Mouse (Mus musculus) liver, embryonic 13.5 days (tissue): ENCODE measurements at regions not wholly inside any gene's neighbourhood (a gene's known extent, or its start where the extent isn't known, plus 50 kb on each side); places are given as distances from the start of the nearest gene placed in this dataset. TPM values are rescaled to one million over a fixed set of nuclear protein-coding genes. Genes with fewer than 3 reads are reported as not detected.

ENCODE experiments used
- ATAC-seq: fragments of 200-750 bp; cut with Nextera tagmentation; 2 replicates; pipeline ENCODE4 v1.8.0; 2017; ENCODE audit warnings: low read depth, mild to moderate bottlenecking, moderate number of reproducible peaks, moderate library complexity
- DNase-seq: peaks from one replicate; pipeline ENCODE4 v3.0.0; 2022
- H3K27ac ChIP-seq: fragments of 300-500 bp; sonication (generic); 2 replicates; pipeline ENCODE4 v1.5.1; 2015; ENCODE audit warnings: moderate library complexity, mild to moderate bottlenecking, inconsistent platforms
- H3K27me3 ChIP-seq: fragments of 300-500 bp; sonication (generic); 2 replicates; pipeline ENCODE4 v1.6.1; 2015; ENCODE audit warnings: mild to moderate bottlenecking, inconsistent platforms
- H3K36me3 ChIP-seq: fragments of 300-500 bp; sonication (generic); 2 replicates; pipeline ENCODE4 v1.6.1; 2015; ENCODE audit warnings: mild to moderate bottlenecking, inconsistent platforms
- H3K4me1 ChIP-seq: fragments of 300-500 bp; sonication (generic); replicated peaks from 2 replicates; pipeline ENCODE4 v1.6.1; 2015; ENCODE audit warnings: inconsistent platforms
- H3K4me2 ChIP-seq: fragments of 300-500 bp; sonication (generic); 2 replicates; pipeline ENCODE4 v1.6.1; 2015; ENCODE audit warnings: inconsistent platforms, mild to moderate bottlenecking, moderate library complexity
- H3K4me3 ChIP-seq: fragments of 300-500 bp; sonication (generic); replicated peaks from 2 replicates; pipeline ENCODE4 v1.5.1; 2015; ENCODE audit warnings: mild to moderate bottlenecking, inconsistent platforms
- H3K9ac ChIP-seq: fragments of 300-500 bp; sonication (generic); 2 replicates; pipeline ENCODE4 v1.6.1; 2015; ENCODE audit warnings: mild to moderate bottlenecking, inconsistent platforms
- H3K9me3 ChIP-seq: fragments of 300-500 bp; sonication (generic); replicated peaks from 2 replicates; pipeline ENCODE4 v1.6.1; 2016; ENCODE audit warnings: inconsistent platforms
- WGBS: fragments of 180-500 bp; shearing (Covaris S2); methylation state at CpG from one replicate; pipeline ENCODE4 v1.1.7; 2015; ENCODE audit not compliant: insufficient replicate concordance; 5-methylcytosine and 5-hydroxymethylcytosine counted together
- microRNA-seq: library from miRNA; unstranded; fragments of <30 nt; microRNA quantifications from one replicate; pipeline ENCODE4, GENCODE M21; 2016

- no peak for DNase-seq
- H3K27ac ChIP-seq = no peak overlapping the region
- H3K9me3 ChIP-seq = no peaks in the 10 kb centered on the region
- 19% methylated on average over 1 of the region's 1 CpGs for WGBS
- no peak overlapping the region for H3K4me2 ChIP-seq
- H3K4me3 ChIP-seq = no peak overlapping the region
- no peaks in the 10 kb centered on the region for H3K36me3 ChIP-seq
- H3K27me3 ChIP-seq = no peaks in the 10 kb centered on the region
- H3K4me1 ChIP-seq = no peaks in the 10 kb centered on the region
- ATAC-seq = no peak
- H3K9ac ChIP-seq = no peak overlapping the region
These were observed 56.8 kb upstream of the Dcn start for GRCm38 (mm10) chr10:97422579-97422978.

- H3K4me3 ChIP-seq = no peak overlapping the region
- no peaks in the 10 kb centered on the region for H3K9me3 ChIP-seq
- ATAC-seq = no peak
- no peak overlapping the region for H3K9ac ChIP-seq
- 47% methylated on average over 4 of the region's 4 CpGs for WGBS
- no peaks in the 10 kb centered on the region for H3K4me1 ChIP-seq
- DNase-seq = no peak
- H3K4me2 ChIP-seq = no peak overlapping the region
- no peaks in the 10 kb centered on the region for H3K27me3 ChIP-seq
- no peaks in the 10 kb centered on the region for H3K36me3 ChIP-seq
- H3K27ac ChIP-seq = no peak overlapping the region
These were observed 56.2 kb upstream of the Dcn start for GRCm38 (mm10) chr10:97423039-97423700.

Small RNAs in the stretch of these regions (microRNA-seq; reads per million reads assigned to microRNA genes)
- gene Gm24587 = not detected
- not detected for gene Mir3966
